Mouse (Mus musculus): Measurements from ENCODE around the gene Dnajc9.

- TF ChIP-seq CTCF (IDR thresholded peaks at IDR 0.05) (no peak), POLR2A (IDR thresholded peaks at IDR 0.05; ENCODE audit: insufficient read depth, low read depth, low read length) (no peak)
Observed at GRCm38 (mm10) chr14:20422257-20422656, 33.5 kb upstream of the Dnajc9 start.

Data from heart, adult 2 months (tissue).